In the genomic region with DNA sequence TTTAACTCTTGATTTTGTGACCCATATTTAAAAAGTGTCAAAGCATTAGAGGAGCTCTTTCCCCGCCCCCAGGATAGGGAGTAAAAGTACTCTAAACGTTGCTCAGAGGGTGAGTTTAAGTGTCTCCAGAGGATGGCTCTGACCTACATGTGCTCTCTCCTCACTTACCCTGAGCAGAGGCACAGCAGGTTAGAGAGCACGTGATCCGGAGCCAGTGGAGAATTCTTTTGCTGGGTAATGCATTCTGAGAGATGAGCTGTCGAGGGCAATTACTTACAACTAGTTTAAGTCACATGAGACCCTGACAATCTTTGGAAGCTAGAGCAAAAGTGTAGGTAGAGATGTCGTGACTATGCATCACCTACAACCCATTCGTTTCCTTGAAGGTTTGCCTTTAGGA, we compare ENCODE assay signal across 28 mouse cellular contexts.
A peak's percentile ranks its signal among the peaks of the same experiment; 100 is the strongest.
DNase-seq lines count a peak whose midpoint lies in the region; ATAC-seq and TF ChIP-seq lines count a peak whose summit lies in the region.
"Had no signal": no experiment of that assay in that cellular context is flagged by ENCODE, and none has a peak within 500 bp of the region (broad histone marks: within the 10 kb centered on the region; RNA-seq: fewer than 3 reads in every experiment).

No protein-coding gene starts in this region.

- H3K4me2 ChIP-seq in embryonic facial prominence, embryonic 14.5 days (ENCODE audit: low read depth, low read length), result no peak overlapping the region
- H3K4me2 ChIP-seq in hindbrain, embryonic 13.5 days, result no peak overlapping the region
- H3K4me2 ChIP-seq in hindbrain, postnatal 0 days (ENCODE audit: low read depth, low read length), result no peak overlapping the region
- H3K4me2 ChIP-seq in neural tube, embryonic 13.5 days, result no peak overlapping the region
- H3K4me2 ChIP-seq in neural tube, embryonic 15.5 days, result no peak overlapping the region
- H3K4me2 ChIP-seq: embryonic facial prominence, embryonic 15.5 days; forebrain, embryonic 15.5 days; midbrain, embryonic 13.5 days had no signal

- H3K27me3 ChIP-seq in embryonic facial prominence, embryonic 14.5 days (replicated peaks; ENCODE audit: control insufficient read depth, insufficient read depth, low read length), result no peaks in the 10 kb centered on the region
- no peaks in the 10 kb centered on the region for H3K27me3 ChIP-seq in embryonic facial prominence, embryonic 10.5 days (replicated peaks; ENCODE audit: low read depth, poor library complexity, severe bottlenecking)
- H3K27me3 ChIP-seq in hindbrain, embryonic 13.5 days, result no peaks in the 10 kb centered on the region
- H3K27me3 ChIP-seq in hindbrain, postnatal 0 days (ENCODE audit: insufficient read depth, low read length), result no peaks in the 10 kb centered on the region
- H3K27me3 ChIP-seq in neural tube, embryonic 13.5 days, result no peaks in the 10 kb centered on the region
- H3K27me3 ChIP-seq in neural tube, embryonic 15.5 days (replicated peaks), result no peaks in the 10 kb centered on the region
- H3K27me3 ChIP-seq: embryonic facial prominence, embryonic 15.5 days; forebrain, embryonic 15.5 days; midbrain, embryonic 13.5 days had no signal

- no peak overlapping the region for H3K4me3 ChIP-seq in embryonic facial prominence, embryonic 14.5 days (ENCODE audit: low read depth, low read length)
- no peak overlapping the region for H3K4me3 ChIP-seq in embryonic facial prominence, embryonic 10.5 days
- H3K4me3 ChIP-seq in hindbrain, embryonic 13.5 days, result no peak overlapping the region
- H3K4me3 ChIP-seq in hindbrain, postnatal 0 days (ENCODE audit: low read length), result no peak overlapping the region
- no peak overlapping the region for H3K4me3 ChIP-seq in neural tube, embryonic 13.5 days
- no peak overlapping the region for H3K4me3 ChIP-seq in neural tube, embryonic 15.5 days (replicated peaks)
- H3K4me3 ChIP-seq: embryonic facial prominence, embryonic 15.5 days; forebrain, embryonic 15.5 days; midbrain, embryonic 13.5 days had no signal

- no peak for DNase-seq in embryonic facial prominence, embryonic 14.5 days (ENCODE audit: low spot score)
- no peak for DNase-seq in embryonic facial prominence, embryonic 10.5 days (ENCODE audit: low spot score)
- no peak for DNase-seq in hindbrain, postnatal 0 days (ENCODE audit: low spot score)
- DNase-seq in spleen, postnatal 10 days (ENCODE audit: low spot score in 2 of 2), result no peak
- DNase-seq: adrenal gland, adult 8-10 months; cerebellum, adult 18-20 months; cerebellum, postnatal 10 days; gastrocnemius, postnatal 10 days; heart, postnatal 14 days; layer of hippocampus, postnatal 36 days; liver; lung, adult 2 months; lung, postnatal 10 days; right cerebral cortex, adult 18-20 months; spleen, adult 18-20 months; thymus, adult 18-20 months; thymus, postnatal 25 days had no signal

- H3K9ac ChIP-seq in embryonic facial prominence, embryonic 14.5 days (ENCODE audit: low read depth, low read length), result no peak overlapping the region
- H3K9ac ChIP-seq in hindbrain, embryonic 13.5 days, result no peak overlapping the region
- H3K9ac ChIP-seq in hindbrain, postnatal 0 days (replicated peaks; ENCODE audit: low read length), result no peak overlapping the region
- H3K9ac ChIP-seq in neural tube, embryonic 13.5 days, result no peak overlapping the region
- no peak overlapping the region for H3K9ac ChIP-seq in neural tube, embryonic 15.5 days (replicated peaks)
- H3K9ac ChIP-seq: embryonic facial prominence, embryonic 15.5 days; forebrain, embryonic 15.5 days; liver, embryonic 14.5 days; midbrain, embryonic 13.5 days had no signal

- H3K9me3 ChIP-seq in embryonic facial prominence, embryonic 14.5 days (ENCODE audit: control insufficient read depth, low read length), result no peaks in the 10 kb centered on the region
- no peaks in the 10 kb centered on the region for H3K9me3 ChIP-seq in embryonic facial prominence, embryonic 10.5 days
- H3K9me3 ChIP-seq in hindbrain, embryonic 13.5 days, result no peaks in the 10 kb centered on the region
- no peaks in the 10 kb centered on the region for H3K9me3 ChIP-seq in hindbrain, postnatal 0 days (ENCODE audit: low read length)
- H3K9me3 ChIP-seq in neural tube, embryonic 13.5 days, result no peaks in the 10 kb centered on the region
- H3K9me3 ChIP-seq in neural tube, embryonic 15.5 days (replicated peaks), result no peaks in the 10 kb centered on the region
- H3K9me3 ChIP-seq: embryonic facial prominence, embryonic 15.5 days; forebrain, embryonic 15.5 days; G1E; midbrain, embryonic 13.5 days had no signal

- 0 out of 2 replicates have a peak, but pooled peaks have one; percentile 55 for ATAC-seq in embryonic facial prominence, embryonic 14.5 days (ENCODE audit: low read depth)
- no peak for ATAC-seq in hindbrain, embryonic 13.5 days (ENCODE audit: low FRiP score)
- no peak for ATAC-seq in hindbrain, postnatal 0 days
- ATAC-seq in neural tube, embryonic 13.5 days (ENCODE audit: low read depth), result 0 out of 2 replicates have a peak, but pooled peaks have one; percentile 23
- ATAC-seq in neural tube, embryonic 15.5 days (ENCODE audit: low FRiP score), result no peak
- ATAC-seq: forebrain, embryonic 15.5 days; intestine, embryonic 16.5 days; midbrain, embryonic 13.5 days had no signal

- WGBS in embryonic facial prominence, embryonic 14.5 days, result 62% methylated on average over 7 of the region's 7 CpGs
- WGBS in embryonic facial prominence, embryonic 10.5 days, result 75% methylated on average over 7 of the region's 7 CpGs
- WGBS in hindbrain, embryonic 13.5 days, result 71% methylated on average over 7 of the region's 7 CpGs
- WGBS in hindbrain, postnatal 0 days, result 67% methylated on average over 7 of the region's 7 CpGs
- WGBS in neural tube, embryonic 13.5 days, result 65% methylated on average over 7 of the region's 7 CpGs
- WGBS in neural tube, embryonic 15.5 days, result 66% methylated on average over 7 of the region's 7 CpGs

- H3K36me3 ChIP-seq in embryonic facial prominence, embryonic 14.5 days (ENCODE audit: control insufficient read depth, insufficient read depth, low read length), result no peaks in the 10 kb centered on the region
- H3K36me3 ChIP-seq in embryonic facial prominence, embryonic 10.5 days (replicated peaks), result peaks cover 3% of the 10 kb centered on the region; the same call in 1 of the 2 replicates
- no peaks in the 10 kb centered on the region for H3K36me3 ChIP-seq in hindbrain, embryonic 13.5 days
- H3K36me3 ChIP-seq in hindbrain, postnatal 0 days (ENCODE audit: insufficient read depth, low read length), result no peaks in the 10 kb centered on the region
- no peaks in the 10 kb centered on the region for H3K36me3 ChIP-seq in neural tube, embryonic 13.5 days
- H3K36me3 ChIP-seq in neural tube, embryonic 15.5 days, result no peaks in the 10 kb centered on the region
- H3K36me3 ChIP-seq: embryonic facial prominence, embryonic 15.5 days; forebrain, embryonic 15.5 days; G1E; midbrain, embryonic 13.5 days had no signal

- no peaks in the 10 kb centered on the region for H3K4me1 ChIP-seq in embryonic facial prominence, embryonic 14.5 days (ENCODE audit: control insufficient read depth, insufficient read depth, low read length)
- no peaks in the 10 kb centered on the region for H3K4me1 ChIP-seq in embryonic facial prominence, embryonic 10.5 days
- H3K4me1 ChIP-seq in hindbrain, embryonic 13.5 days (replicated peaks), result 0 out of 2 replicates have a peak, but pooled peaks cover 5% of the 10 kb centered on the region
- H3K4me1 ChIP-seq in hindbrain, postnatal 0 days (ENCODE audit: insufficient read depth, low read length), result no peaks in the 10 kb centered on the region
- peaks cover 16% of the 10 kb centered on the region; the same call in 1 of the 2 replicates for H3K4me1 ChIP-seq in neural tube, embryonic 13.5 days (replicated peaks)
- H3K4me1 ChIP-seq in neural tube, embryonic 15.5 days, result 0 out of 2 replicates have a peak, but pooled peaks cover 2% of the 10 kb centered on the region
- H3K4me1 ChIP-seq: embryonic facial prominence, embryonic 15.5 days; forebrain, embryonic 15.5 days had no signal

- no peak overlapping the region for H3K27ac ChIP-seq in embryonic facial prominence, embryonic 14.5 days (replicated peaks; ENCODE audit: low read depth, low read length)
- no peak overlapping the region for H3K27ac ChIP-seq in embryonic facial prominence, embryonic 10.5 days (replicated peaks)
- peak overlapping the region; percentile 13; the same call in 1 of the 2 replicates for H3K27ac ChIP-seq in hindbrain, embryonic 13.5 days
- no peak overlapping the region for H3K27ac ChIP-seq in hindbrain, postnatal 0 days
- no peak overlapping the region for H3K27ac ChIP-seq in neural tube, embryonic 13.5 days (replicated peaks)
- no peak overlapping the region for H3K27ac ChIP-seq in neural tube, embryonic 15.5 days (replicated peaks)
- H3K27ac ChIP-seq: embryonic facial prominence, embryonic 15.5 days; forebrain, embryonic 15.5 days; liver, embryonic 14.5 days; macrophage; midbrain, embryonic 13.5 days; stomach, postnatal 0 days had no signal

- TF ChIP-seq CTCF in hindbrain, postnatal 0 days (IDR thresholded peaks at IDR 0.05; ENCODE audit: low read depth), result no peak

Comparison
In these comparisons a context has a peak if more than half of its experiments do, and no peak if none do; other contexts are left out.
1. ATAC-seq: peak in embryonic facial prominence, embryonic 14.5 days (single experiment) and neural tube, embryonic 13.5 days (single experiment); none in hindbrain, embryonic 13.5 days (single experiment), hindbrain, postnatal 0 days (single experiment) and neural tube, embryonic 15.5 days (single experiment).